Mouse (Mus musculus) frontal cortex, postnatal 25 days (tissue): ENCODE data around the gene Itpka.

Experiments
- DNase-seq, 2 experiments: peaks; one replicate each; pipeline ENCODE4 v3.0.0; 2022; ENCODE audit warnings: low spot score in 2 of 2

Itpka gene

GRCm38 (mm10) chr2:119757601-119758100 is 15.5 kb downstream of the Itpka start:
- no peak for DNase-seq

DNA sequence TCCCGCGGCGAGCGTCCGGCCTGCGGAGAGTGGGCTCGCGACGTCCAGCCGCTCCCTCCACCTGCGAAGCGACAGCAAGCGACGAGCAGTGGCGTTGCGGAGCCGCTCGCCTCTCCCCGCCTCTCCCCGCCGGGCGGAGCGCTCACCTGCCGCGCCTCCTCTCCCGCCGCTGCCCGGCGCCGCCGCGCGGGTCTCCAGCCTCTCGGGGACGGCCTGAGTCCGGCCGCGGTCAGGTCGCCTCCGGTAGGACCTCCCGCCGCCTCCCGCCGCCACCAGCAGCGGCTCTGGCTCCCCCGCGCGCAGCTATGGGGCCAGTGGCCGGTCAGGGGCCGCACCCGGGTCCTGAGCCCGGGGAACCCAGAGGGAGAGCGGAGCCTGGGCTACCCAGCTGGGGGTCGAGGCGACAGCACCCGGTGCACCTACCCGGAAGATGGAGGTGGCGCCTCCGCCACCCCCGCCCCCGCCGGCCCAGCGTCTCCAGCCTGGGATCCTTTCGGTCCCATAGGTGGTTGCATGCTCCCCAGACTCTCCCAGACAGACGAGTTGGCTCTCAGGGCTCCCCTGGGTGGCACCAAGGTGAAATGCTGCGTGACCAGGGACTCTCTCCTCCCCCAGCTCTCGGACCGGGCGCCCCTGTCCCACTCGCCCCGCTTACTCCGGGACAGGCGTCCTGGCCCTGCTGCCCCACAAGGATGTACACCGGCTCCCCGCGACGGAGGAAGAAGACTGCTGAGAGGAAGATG is 16.1 kb downstream of the Itpka start:
- no peak for DNase-seq

GRCm38 (mm10) chr2:119758844-119759835 is 17.0 kb downstream of the Itpka start:
- DNase-seq: no peak

DNA sequence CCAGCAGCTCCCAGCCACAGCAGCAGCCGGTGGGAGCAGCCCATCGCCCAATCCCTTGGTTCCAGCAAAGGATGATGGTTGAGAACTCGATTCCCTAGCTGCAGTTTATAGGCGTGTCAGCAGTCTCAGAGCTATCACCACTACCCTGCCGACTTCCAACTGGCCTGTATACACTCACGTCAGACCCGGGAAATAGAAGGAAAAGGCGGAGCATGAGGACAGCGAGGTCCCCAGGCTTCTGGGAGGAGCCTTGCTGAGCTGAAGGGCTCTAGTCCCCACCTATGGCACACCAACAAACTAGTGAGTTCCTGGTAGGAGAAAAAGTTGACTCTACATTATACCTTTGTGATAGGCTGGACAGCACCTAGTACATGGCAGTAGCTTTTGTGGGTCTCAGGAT is 18.1 kb downstream of the Itpka start, which contains the start of gene Ltk:
Gene Ltk (minus strand): TSS at position 181 of the 400 bp plus-strand sequence.
- DNase-seq: no peak

GRCm38 (mm10) chr2:119762276-119762675 is 20.1 kb downstream of the Itpka start:
- DNase-seq: no peak

- no peak for DNase-seq
Measured at GRCm38 (mm10) chr2:119763924-119764323, 21.8 kb downstream of the Itpka start.

DNA sequence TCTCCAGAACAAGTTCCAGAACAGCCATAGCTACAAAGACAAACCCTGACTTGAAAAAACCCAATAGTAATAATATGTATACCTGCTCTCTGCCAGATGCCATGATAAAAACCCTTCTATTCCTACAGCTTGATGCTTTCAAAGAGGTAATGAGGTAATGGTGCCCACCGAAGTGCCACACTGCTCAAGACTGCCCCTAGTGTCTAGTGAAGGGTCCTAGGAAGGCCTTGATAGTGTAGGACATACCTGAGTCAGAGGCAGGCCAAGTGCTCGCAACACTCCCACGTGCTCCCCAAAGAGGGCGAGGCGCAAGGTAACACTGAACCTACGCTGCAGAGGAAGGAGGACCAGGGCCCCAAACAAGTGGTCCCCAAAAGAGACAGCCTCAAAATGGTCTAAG is 25.1 kb downstream of the Itpka start:
- DNase-seq: no peak

DNA sequence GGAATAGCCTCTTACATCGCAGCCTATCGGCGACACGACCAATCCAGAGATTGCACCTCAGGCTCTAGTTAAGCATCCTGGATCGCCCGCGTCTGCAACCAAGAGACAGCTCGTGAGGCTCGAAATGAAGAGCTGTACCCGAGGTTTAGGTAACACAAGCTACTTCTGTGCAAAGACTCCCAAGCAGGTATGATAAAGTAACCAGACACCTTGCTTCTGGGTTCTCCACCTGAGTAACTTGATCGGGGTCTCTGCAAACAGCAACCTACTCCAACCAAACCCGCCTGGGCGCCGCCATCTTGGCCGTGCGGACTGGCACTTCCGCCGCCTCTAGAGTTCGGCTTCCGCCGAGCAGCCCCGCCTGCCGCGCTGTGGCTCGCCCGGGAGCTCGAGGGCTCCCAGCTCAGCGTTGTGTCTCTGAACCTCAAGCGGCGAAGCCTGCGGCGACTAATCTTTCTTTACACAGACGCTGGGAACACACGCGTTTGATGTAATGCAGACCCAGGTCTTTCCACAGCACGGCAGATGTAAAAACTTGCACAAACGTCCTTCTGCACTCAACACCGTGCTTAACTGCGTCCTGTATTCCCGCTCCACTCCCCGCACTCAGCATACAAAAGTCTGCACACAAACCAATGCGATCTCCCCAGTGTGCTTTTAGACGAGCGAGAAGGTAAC is 45.2 kb downstream of the Itpka start, which contains the start of gene Rpap1:
Gene Rpap1 (minus strand): TSS at position 332 of the 678 bp plus-strand sequence.
- peak; percentile 73 to 76 for DNase-seq

DNA sequence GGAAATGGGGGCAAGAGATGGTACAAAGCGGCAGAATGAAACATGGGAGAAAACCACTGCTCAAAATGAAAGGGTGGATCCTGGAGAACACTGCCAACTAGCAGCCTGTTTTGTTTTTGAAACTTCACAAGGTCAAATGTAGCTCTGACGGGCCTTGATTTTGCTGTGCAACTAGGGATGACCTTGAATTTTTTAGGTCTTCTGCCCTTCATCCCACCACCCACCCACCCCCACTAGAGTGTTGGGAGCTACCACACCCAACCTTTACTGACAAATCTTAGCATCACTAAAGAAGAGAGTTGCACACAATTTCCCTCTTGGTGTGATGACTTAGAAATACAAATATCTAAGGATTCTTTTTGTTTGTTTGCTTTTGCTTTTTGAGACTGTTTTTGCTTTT is 47.9 kb downstream of the Itpka start:
- no peak for DNase-seq

- no peak for DNase-seq
Measured at GRCm38 (mm10) chr2:119797279-119797783, 55.2 kb downstream of the Itpka start, which contains the start of gene Tyro3. TSS of gene Tyro3 (plus strand) at chr2:119797733.

DNA sequence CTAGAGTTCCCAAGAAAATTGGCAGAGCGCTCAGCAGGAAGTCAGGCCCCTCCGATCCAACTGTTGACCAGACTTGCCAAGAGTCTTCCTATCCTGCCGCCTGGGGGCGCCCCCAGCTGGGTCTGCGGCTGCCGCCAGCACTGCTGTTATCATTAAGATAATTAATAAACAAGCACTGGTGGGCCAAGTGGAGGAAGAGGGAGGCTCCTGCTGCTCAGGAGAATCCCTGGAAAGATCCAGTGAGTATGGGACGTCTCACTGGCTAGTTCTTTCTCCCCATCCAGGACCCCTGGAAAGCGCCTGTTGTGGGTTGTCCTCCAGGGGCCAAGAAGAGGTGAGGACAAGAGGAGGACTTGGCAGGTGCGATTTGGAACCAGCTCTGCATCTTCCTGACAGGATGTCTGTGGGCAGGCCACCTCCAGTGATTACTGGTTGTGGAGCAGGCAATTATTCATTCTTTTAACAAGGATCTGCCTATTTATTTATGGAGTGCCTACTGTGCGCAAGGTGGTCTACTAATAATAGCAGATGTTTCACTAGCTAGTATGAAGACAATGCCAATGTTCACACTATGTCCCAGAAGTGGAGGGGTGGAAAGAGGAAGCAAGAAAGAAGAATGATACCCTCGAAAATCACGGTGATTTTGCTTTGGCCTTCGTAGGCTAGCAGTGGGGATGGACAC is 56.2 kb downstream of the Itpka start:
- no peak for DNase-seq

DNA sequence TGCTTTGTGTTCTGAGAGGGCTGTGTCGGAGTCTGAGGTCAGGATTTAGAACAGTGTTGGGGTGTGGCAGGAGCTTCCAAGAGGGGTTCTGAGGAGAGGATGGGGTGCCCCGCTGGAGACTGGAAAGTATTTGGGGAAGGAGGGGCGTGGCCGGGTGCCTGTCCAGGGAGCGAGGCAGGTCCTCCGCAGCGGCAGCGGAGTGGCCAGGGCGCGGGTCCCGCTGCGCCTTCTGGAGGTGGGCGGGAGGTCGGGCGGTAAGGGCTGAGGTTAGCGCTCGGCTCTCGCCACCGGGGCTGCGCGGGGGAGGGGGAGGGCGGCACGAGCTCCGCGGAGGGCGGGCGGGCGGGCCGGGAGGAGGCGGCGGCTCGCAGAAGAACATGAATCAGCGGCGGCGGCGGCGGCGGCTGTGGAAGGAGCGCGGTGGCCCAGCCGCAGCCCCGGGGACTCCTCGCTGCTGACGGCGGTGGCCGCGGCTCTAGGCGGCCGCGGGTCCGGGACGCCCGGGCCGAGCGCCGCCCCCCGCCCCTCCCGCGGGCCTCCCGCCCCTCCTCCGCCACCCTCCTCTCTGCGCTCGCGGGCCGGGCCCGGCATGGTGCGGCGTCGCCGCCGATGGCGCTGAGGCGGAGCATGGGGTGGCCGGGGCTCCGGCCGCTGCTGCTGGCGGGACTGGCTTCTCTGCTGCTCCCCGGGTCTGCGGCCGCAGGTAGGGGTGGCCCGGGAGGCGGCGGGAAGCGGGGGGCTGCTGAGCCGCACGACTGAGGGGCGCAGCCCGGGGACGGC is 57.2 kb downstream of the Itpka start:
- DNase-seq: no peak

- no peak for DNase-seq
Measured at GRCm38 (mm10) chr2:119799961-119800550, 57.9 kb downstream of the Itpka start.
